Mouse (Mus musculus) megakaryocyte, embryonic 14.5 days (primary cell): ENCODE measurements at regions not wholly inside any gene's neighbourhood (a gene's known extent, or its start where the extent isn't known, plus 50 kb on each side); places are given as distances from the start of the nearest gene placed in this dataset.

Experiments used
- FLI1 ChIP-seq: IDR thresholded peaks from 2 replicates; pipeline ENCODE4 v1.6.1; 2012; ENCODE audit warnings: low read length, inconsistent platforms, mixed read lengths
- GATA1 ChIP-seq: IDR thresholded peaks from 3 replicates; pipeline ENCODE4 v1.6.1; 2012; ENCODE audit warnings: mixed read lengths, low read length, inconsistent platforms, borderline replicate concordance

GRCm38 (mm10) chr10:114924746-114925145, 122.6 kb upstream of the Trhde start:
- TF ChIP-seq GATA1 (no peak), FLI1 (no peak)
